Mouse (Mus musculus): ENCODE measurements at regions not wholly inside any gene's neighbourhood (a gene's known extent, or its start where the extent isn't known, plus 50 kb on each side); places are given as distances from the start of the nearest gene placed in this dataset.

- Histone ChIP-seq H3K4me3 (ENCODE audit: insufficient read depth, low read length) (no peak overlapping the region), H3K27ac (ENCODE audit: insufficient read depth, low read length) (no peak overlapping the region), H3K4me1 (ENCODE audit: control insufficient read depth, insufficient read depth, low read length) (no peaks in the 10 kb centered on the region; the same call in 1 of the 2 replicates)
- TF ChIP-seq POLR2A (IDR thresholded peaks at IDR 0.05; ENCODE audit: extremely low read depth, insufficient read depth, low read length), result no peak
- no peak for TF ChIP-seq CTCF (IDR thresholded peaks at IDR 0.05; ENCODE audit: extremely low read depth, insufficient read depth, low read length)
Measured at GRCm38 (mm10) chr8:25353405-25353804, 529.2 kb upstream of the Adam5 start.

GRCm38 (mm10) chr8:25348003-25348683, 524.0 kb upstream of the Adam5 start:
- no peaks in the 10 kb centered on the region for H3K4me1 ChIP-seq (ENCODE audit: control insufficient read depth, insufficient read depth, low read length)
- H3K27ac ChIP-seq (ENCODE audit: insufficient read depth, low read length), result no peak overlapping the region
- TF ChIP-seq CTCF (IDR thresholded peaks at IDR 0.05; ENCODE audit: extremely low read depth, insufficient read depth, low read length) (no peak), POLR2A (IDR thresholded peaks at IDR 0.05; ENCODE audit: extremely low read depth, insufficient read depth, low read length) (no peak)
- no peak overlapping the region for H3K4me3 ChIP-seq (ENCODE audit: insufficient read depth, low read length)

- Histone ChIP-seq H3K4me1 (ENCODE audit: control insufficient read depth, insufficient read depth, low read length) (no peaks in the 10 kb centered on the region), H3K27ac (ENCODE audit: insufficient read depth, low read length) (no peak overlapping the region)
- TF ChIP-seq POLR2A (IDR thresholded peaks at IDR 0.05; ENCODE audit: extremely low read depth, insufficient read depth, low read length) (no peak), CTCF (IDR thresholded peaks at IDR 0.05; ENCODE audit: extremely low read depth, insufficient read depth, low read length) (no peak)
Measured at GRCm38 (mm10) chr8:25343160-25343602, 519.0 kb upstream of the Adam5 start.

GRCm38 (mm10) chr8:25342501-25342900, 518.3 kb upstream of the Adam5 start:
- Histone ChIP-seq H3K27ac (ENCODE audit: insufficient read depth, low read length) (no peak overlapping the region), H3K4me3 (ENCODE audit: insufficient read depth, low read length) (no peak overlapping the region), H3K4me1 (ENCODE audit: control insufficient read depth, insufficient read depth, low read length) (no peaks in the 10 kb centered on the region)
- no peak for TF ChIP-seq POLR2A (IDR thresholded peaks at IDR 0.05; ENCODE audit: extremely low read depth, insufficient read depth, low read length)
- TF ChIP-seq CTCF (IDR thresholded peaks at IDR 0.05; ENCODE audit: extremely low read depth, insufficient read depth, low read length), result no peak

More at GRCm38 (mm10) chr8:25343160-25343602, 519.0 kb upstream of the Adam5 start:
- H3K4me3 ChIP-seq (ENCODE audit: insufficient read depth, low read length), result no peak overlapping the region

- TF ChIP-seq CTCF (IDR thresholded peaks at IDR 0.05; ENCODE audit: extremely low read depth, insufficient read depth, low read length), result no peak
- no peak for TF ChIP-seq POLR2A (IDR thresholded peaks at IDR 0.05; ENCODE audit: extremely low read depth, insufficient read depth, low read length)
- no peak overlapping the region for H3K4me3 ChIP-seq (ENCODE audit: insufficient read depth, low read length)
- H3K27ac ChIP-seq (ENCODE audit: insufficient read depth, low read length), result no peak overlapping the region
- no peaks in the 10 kb centered on the region for H3K4me1 ChIP-seq (ENCODE audit: control insufficient read depth, insufficient read depth, low read length)
Measured at GRCm38 (mm10) chr8:25341225-25341624, 517.1 kb upstream of the Adam5 start.

GRCm38 (mm10) chr8:25340729-25341128, 516.6 kb upstream of the Adam5 start:
- H3K4me1 ChIP-seq (ENCODE audit: control insufficient read depth, insufficient read depth, low read length), result no peaks in the 10 kb centered on the region
- TF ChIP-seq CTCF (IDR thresholded peaks at IDR 0.05; ENCODE audit: extremely low read depth, insufficient read depth, low read length), result no peak
- no peak for TF ChIP-seq POLR2A (IDR thresholded peaks at IDR 0.05; ENCODE audit: extremely low read depth, insufficient read depth, low read length)
- no peak overlapping the region for H3K27ac ChIP-seq (ENCODE audit: insufficient read depth, low read length)
- H3K4me3 ChIP-seq (ENCODE audit: insufficient read depth, low read length), result no peak overlapping the region

- no peak for TF ChIP-seq CTCF (IDR thresholded peaks at IDR 0.05; ENCODE audit: extremely low read depth, insufficient read depth, low read length)
- no peak for TF ChIP-seq POLR2A (IDR thresholded peaks at IDR 0.05; ENCODE audit: extremely low read depth, insufficient read depth, low read length)
- no peak overlapping the region for H3K4me3 ChIP-seq (ENCODE audit: insufficient read depth, low read length)
- H3K27ac ChIP-seq (ENCODE audit: insufficient read depth, low read length), result no peak overlapping the region
- no peaks in the 10 kb centered on the region for H3K4me1 ChIP-seq (ENCODE audit: control insufficient read depth, insufficient read depth, low read length)
Measured at GRCm38 (mm10) chr8:25332120-25332607, 508.0 kb upstream of the Adam5 start.

- no peak overlapping the region for H3K4me3 ChIP-seq (ENCODE audit: insufficient read depth, low read length)
- no peak for TF ChIP-seq POLR2A (IDR thresholded peaks at IDR 0.05; ENCODE audit: extremely low read depth, insufficient read depth, low read length)
- TF ChIP-seq CTCF (IDR thresholded peaks at IDR 0.05; ENCODE audit: extremely low read depth, insufficient read depth, low read length), result no peak
- H3K4me1 ChIP-seq (ENCODE audit: control insufficient read depth, insufficient read depth, low read length), result no peaks in the 10 kb centered on the region
- no peak overlapping the region for H3K27ac ChIP-seq (ENCODE audit: insufficient read depth, low read length)
Measured at GRCm38 (mm10) chr8:25331161-25331776, 507.1 kb upstream of the Adam5 start.

GRCm38 (mm10) chr8:25329791-25330190, 505.6 kb upstream of the Adam5 start:
- TF ChIP-seq POLR2A (IDR thresholded peaks at IDR 0.05; ENCODE audit: extremely low read depth, insufficient read depth, low read length), result no peak
- no peak overlapping the region for H3K27ac ChIP-seq (ENCODE audit: insufficient read depth, low read length)

GRCm38 (mm10) chr8:25328318-25328717, 504.1 kb upstream of the Adam5 start:
- Histone ChIP-seq H3K27ac (ENCODE audit: insufficient read depth, low read length) (no peak overlapping the region), H3K4me3 (ENCODE audit: insufficient read depth, low read length) (no peak overlapping the region), H3K4me1 (ENCODE audit: control insufficient read depth, insufficient read depth, low read length) (no peaks in the 10 kb centered on the region)
- TF ChIP-seq POLR2A (IDR thresholded peaks at IDR 0.05; ENCODE audit: extremely low read depth, insufficient read depth, low read length), result no peak

More at GRCm38 (mm10) chr8:25329791-25330190, 505.6 kb upstream of the Adam5 start:
- Histone ChIP-seq H3K4me3 (ENCODE audit: insufficient read depth, low read length) (no peak overlapping the region), H3K4me1 (ENCODE audit: control insufficient read depth, insufficient read depth, low read length) (no peaks in the 10 kb centered on the region)
